25 mouse cellular contexts compared by ENCODE assay signal in the genomic region with DNA sequence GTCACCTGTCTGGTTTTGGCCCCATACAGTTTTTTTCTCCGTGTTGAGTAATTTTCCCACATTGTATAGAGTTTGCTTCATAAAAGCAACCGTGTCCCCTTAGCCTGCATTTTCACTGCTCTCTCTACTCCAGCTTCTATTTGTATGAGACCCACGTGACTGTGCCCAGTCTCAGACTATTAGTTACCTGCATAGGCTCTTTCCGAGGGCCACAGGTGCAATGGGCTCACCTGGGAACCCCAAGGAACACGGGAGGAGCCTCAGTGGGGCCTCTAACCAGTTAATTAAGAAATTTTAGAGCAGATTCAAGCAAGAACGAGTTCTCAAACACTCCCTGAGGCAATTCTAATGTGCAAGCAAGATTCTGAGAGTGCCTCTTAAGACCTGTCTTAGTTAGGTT.
"Had no signal": no experiment of that assay in that cellular context is flagged by ENCODE, and none has a peak within 500 bp of the region (broad histone marks: within the 10 kb centered on the region; RNA-seq: fewer than 3 reads in every experiment).

No protein-coding gene starts in this region.

- H3K4me1 ChIP-seq: embryonic facial prominence, embryonic 12.5 days; forebrain, embryonic 10.5 days; forebrain, embryonic 12.5 days; forebrain, embryonic 13.5 days; heart, embryonic 10.5 days had no signal

- DNase-seq: cerebellum, adult 2 months; cerebellum, adult 8-10 months; cerebellum, adult 9-10 months; cerebellum, adult 9-11 months; cerebellum, postnatal 25 days; cerebellum, postnatal 36 days; embryo, embryonic 11 days; forebrain, postnatal 0 days; gastrocnemius, adult 2 months; gastrocnemius, postnatal 10 days; gastrocnemius, postnatal 14 days; gastrocnemius, postnatal 25 days; gastrocnemius, postnatal 36 days; heart, adult 18-20 months; heart, adult 2 months had no signal

- H3K36me3 ChIP-seq: embryonic facial prominence, embryonic 12.5 days; embryonic facial prominence, embryonic 13.5 days; forebrain, embryonic 10.5 days; forebrain, embryonic 12.5 days; forebrain, embryonic 15.5 days; heart, embryonic 10.5 days had no signal

- H3K4me2 ChIP-seq: embryonic facial prominence, embryonic 12.5 days; embryonic facial prominence, embryonic 13.5 days; forebrain, embryonic 12.5 days; forebrain, embryonic 13.5 days; forebrain, embryonic 15.5 days had no signal

- H3K27me3 ChIP-seq: embryonic facial prominence, embryonic 12.5 days; embryonic facial prominence, embryonic 13.5 days; forebrain, embryonic 13.5 days; forebrain, embryonic 15.5 days had no signal

- H3K9ac ChIP-seq: embryonic facial prominence, embryonic 12.5 days; embryonic facial prominence, embryonic 13.5 days; forebrain, embryonic 12.5 days; forebrain, embryonic 13.5 days; forebrain, embryonic 15.5 days; forebrain, postnatal 0 days had no signal

- ATAC-seq: forebrain, embryonic 13.5 days; forebrain, embryonic 14.5 days; forebrain, embryonic 15.5 days; forebrain, embryonic 16.5 days; forebrain, postnatal 0 days had no signal

- H3K9me3 ChIP-seq: embryonic facial prominence, embryonic 12.5 days; embryonic facial prominence, embryonic 13.5 days; forebrain, embryonic 10.5 days; forebrain, embryonic 12.5 days; forebrain, embryonic 13.5 days; forebrain, embryonic 15.5 days; heart, embryonic 10.5 days had no signal

- H3K4me3 ChIP-seq: embryonic facial prominence, embryonic 12.5 days; embryonic facial prominence, embryonic 13.5 days; erythroblast, embryonic 14.5 days; forebrain, embryonic 10.5 days; forebrain, embryonic 12.5 days; forebrain, embryonic 13.5 days; forebrain, embryonic 15.5 days; gastrocnemius, adult 2 months; heart, adult 2 months; heart, embryonic 10.5 days had no signal

- H3K27ac ChIP-seq: embryonic facial prominence, embryonic 12.5 days; embryonic facial prominence, embryonic 13.5 days; forebrain, embryonic 10.5 days; forebrain, embryonic 12.5 days; forebrain, embryonic 13.5 days; forebrain, embryonic 15.5 days; gastrocnemius, adult 2 months; heart, adult 2 months; heart, embryonic 10.5 days had no signal
